Mouse (Mus musculus) small intestine, adult 2 months (tissue): ENCODE data around the gene Taok3.

ENCODE experiments used
- CTCF ChIP-seq: fragments of 200-500 bp; IDR thresholded peaks from 2 replicates; pipeline ENCODE4 v1.5.1; 2012; ENCODE audit warnings: low read depth, mild to moderate bottlenecking, control low read depth, inconsistent platforms, low read length, moderate library complexity, mixed read lengths; ENCODE audit not compliant: insufficient replicate concordance, insufficient read length; ENCODE audit errors: extremely low read depth
- POLR2A ChIP-seq: fragments of 200-500 bp; IDR thresholded peaks from 2 replicates; pipeline ENCODE4 v1.6.1; 2012; ENCODE audit warnings: low read depth, mild to moderate bottlenecking, control low read depth, inconsistent platforms, low read length, moderate library complexity

GRCm38 (mm10) chr5:117302899-117303298, 183.0 kb downstream of the Taok3 start:
- TF ChIP-seq CTCF (no peak), POLR2A (no peak)
